Mouse (Mus musculus) midbrain, embryonic 12.5 days (tissue): ENCODE data around the gene Igsf21. TPM values are rescaled to one million over a fixed set of nuclear protein-coding genes. Genes with fewer than 3 reads are reported as not detected.

ENCODE experiments used
- ATAC-seq: fragments of 200-750 bp; cut with Nextera tagmentation; 2 replicates; pipeline ENCODE4 v1.8.0; 2017; ENCODE audit warnings: low read depth, moderate TSS enrichment, moderate library complexity; ENCODE audit not compliant: low FRiP score
- H3K27ac ChIP-seq: fragments of 300-500 bp; sonication (generic); replicated peaks from 2 replicates; pipeline ENCODE4 v1.5.1; 2016; ENCODE audit warnings: mild to moderate bottlenecking
- H3K27me3 ChIP-seq: fragments of 300-500 bp; sonication (generic); 2 replicates; pipeline ENCODE4 v1.6.1; 2016; ENCODE audit warnings: mild to moderate bottlenecking
- H3K36me3 ChIP-seq: fragments of 300-500 bp; sonication (generic); 2 replicates; pipeline ENCODE4 v1.6.1; 2016
- H3K4me1 ChIP-seq: fragments of 300-500 bp; sonication (generic); 2 replicates; pipeline ENCODE4 v1.6.1; 2016
- H3K4me2 ChIP-seq: fragments of 300-500 bp; sonication (generic); replicated peaks from 2 replicates; pipeline ENCODE4 v1.6.1; 2016; ENCODE audit warnings: mild to moderate bottlenecking, moderate library complexity
- H3K4me3 ChIP-seq: fragments of 300-500 bp; sonication (generic); 2 replicates; pipeline ENCODE4 v1.5.1; 2016; ENCODE audit warnings: mild to moderate bottlenecking
- H3K9ac ChIP-seq: fragments of 300-500 bp; sonication (generic); replicated peaks from 2 replicates; pipeline ENCODE4 v1.6.1; 2016; ENCODE audit warnings: mild to moderate bottlenecking, moderate library complexity
- H3K9me3 ChIP-seq: fragments of 300-500 bp; sonication (generic); 2 replicates; pipeline ENCODE4 v1.6.1; 2016; ENCODE audit warnings: mild to moderate bottlenecking
- WGBS: fragments of 180-500 bp; shearing (Covaris S2); methylation state at CpG from one replicate; pipeline ENCODE4 v1.1.7; 2016; 5-methylcytosine and 5-hydroxymethylcytosine counted together
- polyA plus RNA-seq: library from polyadenylated mRNA; unstranded; fragments of >200 nt; fragmentation: Nextera tagmentation; extraction: Ambion mirVana; gene quantifications from 2 replicates; pipeline ENCODE4 v1.2.1, GENCODE M21; 2016

Gene Igsf21
- polyA plus RNA-seq, 1 experiment from 2014 or later: 41.1 TPM

GRCm38 (mm10) chr4:140234412-140235205 is 12.0 kb downstream of the Igsf21 start:
- no peaks in the 10 kb centered on the region for H3K36me3 ChIP-seq
- ATAC-seq: no peak
- WGBS: 84% methylated on average over 18 of the region's 18 CpGs
- no peak overlapping the region for H3K27ac ChIP-seq
- H3K4me3 ChIP-seq: no peak overlapping the region
- no peaks in the 10 kb centered on the region for H3K9me3 ChIP-seq
- peaks cover 16% of the 10 kb centered on the region for H3K4me1 ChIP-seq
- no peak overlapping the region for H3K9ac ChIP-seq
- H3K4me2 ChIP-seq: no peak overlapping the region
- peaks cover 17% of the 10 kb centered on the region for H3K27me3 ChIP-seq

GRCm38 (mm10) chr4:140227837-140228236 is 18.7 kb downstream of the Igsf21 start:
- peaks cover 14% of the 10 kb centered on the region; the same call in 1 of the 2 replicates for H3K27me3 ChIP-seq
- no peaks in the 10 kb centered on the region for H3K36me3 ChIP-seq
- 0 out of 2 replicates have a peak overlapping the region, but pooled peaks have one; percentile 15 for H3K9ac ChIP-seq
- no peak overlapping the region for H3K4me3 ChIP-seq
- H3K4me2 ChIP-seq: no peak overlapping the region
- peaks cover 50% of the 10 kb centered on the region for H3K4me1 ChIP-seq
- WGBS: 59% methylated on average over 5 of the region's 7 CpGs
- H3K9me3 ChIP-seq: no peaks in the 10 kb centered on the region
- no peak for ATAC-seq
- no peak overlapping the region; the same call in 1 of the 2 replicates for H3K27ac ChIP-seq

GRCm38 (mm10) chr4:140225204-140225603 is 21.4 kb downstream of the Igsf21 start:
- no peaks in the 10 kb centered on the region for H3K9me3 ChIP-seq
- H3K4me1 ChIP-seq: peaks cover 75% of the 10 kb centered on the region
- no peaks in the 10 kb centered on the region for H3K36me3 ChIP-seq
- H3K4me2 ChIP-seq: no peak overlapping the region
- ATAC-seq: no peak
- H3K9ac ChIP-seq: no peak overlapping the region
- H3K4me3 ChIP-seq: no peak overlapping the region
- H3K27ac ChIP-seq: no peak overlapping the region
- H3K27me3 ChIP-seq: peaks cover 16% of the 10 kb centered on the region; the same call in 1 of the 2 replicates
- WGBS: 89% methylated on average over 9 of the region's 9 CpGs

GRCm38 (mm10) chr4:140224451-140224850 is 22.1 kb downstream of the Igsf21 start:
- peaks cover 13% of the 10 kb centered on the region; the same call in 1 of the 2 replicates for H3K27me3 ChIP-seq
- no peaks in the 10 kb centered on the region for H3K9me3 ChIP-seq
- H3K4me3 ChIP-seq: no peak overlapping the region
- no peak overlapping the region for H3K4me2 ChIP-seq
- 88% methylated on average over 7 of the region's 7 CpGs for WGBS
- peak overlapping the region; percentile 25; the same call in 1 of the 2 replicates for H3K27ac ChIP-seq
- ATAC-seq: no peak
- no peak overlapping the region for H3K9ac ChIP-seq
- peaks cover 79% of the 10 kb centered on the region for H3K4me1 ChIP-seq
- H3K36me3 ChIP-seq: no peaks in the 10 kb centered on the region

DNA sequence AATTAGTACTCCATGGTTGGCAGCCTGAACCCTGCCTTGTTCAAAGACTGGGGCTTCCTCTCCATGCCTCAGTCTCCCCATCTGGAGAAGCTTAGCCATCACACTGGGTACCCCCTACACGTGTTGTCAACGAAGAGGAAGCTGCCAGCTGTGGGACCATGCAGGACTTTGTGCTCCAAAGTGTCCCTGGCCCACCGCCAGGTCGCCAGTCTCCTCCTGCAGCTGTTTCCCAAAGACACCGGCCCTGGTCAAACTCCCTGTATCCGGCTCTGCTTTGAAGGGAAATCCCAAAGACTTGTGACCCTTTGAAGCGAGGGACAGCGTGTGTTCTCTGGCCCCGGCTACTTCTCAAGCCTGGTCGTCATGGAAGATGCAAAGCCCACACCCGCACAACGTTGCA is 23.5 kb downstream of the Igsf21 start:
- ATAC-seq: no peak
- Histone ChIP-seq H3K27ac (0 out of 2 replicates have a peak overlapping the region, but pooled peaks have one; percentile 7), H3K27me3 (0 out of 2 replicates have a peak, but pooled peaks cover 13% of the 10 kb centered on the region), H3K4me1 (peaks cover 82% of the 10 kb centered on the region), H3K36me3 (no peaks in the 10 kb centered on the region), H3K4me3 (no peak overlapping the region), H3K9ac (no peak overlapping the region), H3K4me2 (no peak overlapping the region), H3K9me3 (no peaks in the 10 kb centered on the region)
- WGBS: 51% methylated on average over 12 of the region's 12 CpGs

GRCm38 (mm10) chr4:140220326-140221093 is 26.1 kb downstream of the Igsf21 start:
- H3K27me3 ChIP-seq: peaks cover 21% of the 10 kb centered on the region; the same call in 1 of the 2 replicates
- peak overlapping the region; percentile 8; the same call in 1 of the 2 replicates for H3K9ac ChIP-seq
- no peak for ATAC-seq
- no peaks in the 10 kb centered on the region for H3K9me3 ChIP-seq
- peak overlapping the region; percentile 54 for H3K27ac ChIP-seq
- no peak overlapping the region for H3K4me2 ChIP-seq
- no peak overlapping the region for H3K4me3 ChIP-seq
- no peaks in the 10 kb centered on the region for H3K36me3 ChIP-seq
- WGBS: 53% methylated on average over 22 of the region's 22 CpGs
- peaks cover 70% of the 10 kb centered on the region for H3K4me1 ChIP-seq

GRCm38 (mm10) chr4:140218853-140219852 is 27.4 kb downstream of the Igsf21 start:
- 0 out of 2 replicates have a peak overlapping the region, but pooled peaks have one; percentile 18 for H3K4me2 ChIP-seq
- peak; percentile 69 for ATAC-seq
- no peak overlapping the region for H3K4me3 ChIP-seq
- no peaks in the 10 kb centered on the region for H3K36me3 ChIP-seq
- H3K27ac ChIP-seq: peak overlapping the region; percentile 74
- H3K9me3 ChIP-seq: no peaks in the 10 kb centered on the region
- H3K27me3 ChIP-seq: peaks cover 18% of the 10 kb centered on the region; the same call in 1 of the 2 replicates
- WGBS: 47% methylated on average over 17 of the region's 17 CpGs
- H3K9ac ChIP-seq: no peak overlapping the region
- H3K4me1 ChIP-seq: peaks cover 77% of the 10 kb centered on the region

GRCm38 (mm10) chr4:140218384-140218783 is 28.2 kb downstream of the Igsf21 start:
- Histone ChIP-seq H3K9ac (no peak overlapping the region), H3K27me3 (peaks cover 25% of the 10 kb centered on the region), H3K4me2 (no peak overlapping the region), H3K27ac (peak overlapping the region; percentile 74), H3K9me3 (no peaks in the 10 kb centered on the region), H3K36me3 (no peaks in the 10 kb centered on the region), H3K4me3 (no peak overlapping the region), H3K4me1 (peaks cover 74% of the 10 kb centered on the region)
- 47% methylated on average over 5 of the region's 5 CpGs for WGBS
- ATAC-seq: peak; percentile 41

- peaks cover 71% of the 10 kb centered on the region for H3K4me1 ChIP-seq
- H3K9me3 ChIP-seq: no peaks in the 10 kb centered on the region
- H3K9ac ChIP-seq: no peak overlapping the region
- WGBS: 68% methylated on average over 8 of the region's 8 CpGs
- ATAC-seq: 0 out of 2 replicates have a peak, but pooled peaks have one; percentile 7
- no peak overlapping the region for H3K4me2 ChIP-seq
- H3K27me3 ChIP-seq: peaks cover 29% of the 10 kb centered on the region
- H3K36me3 ChIP-seq: no peaks in the 10 kb centered on the region
- no peak overlapping the region for H3K4me3 ChIP-seq
- peak overlapping the region; percentile 74 for H3K27ac ChIP-seq
These were observed 28.6 kb downstream of the Igsf21 start for GRCm38 (mm10) chr4:140217934-140218333.

- Histone ChIP-seq H3K27me3 (peaks cover 37% of the 10 kb centered on the region), H3K4me2 (no peak overlapping the region), H3K9me3 (no peaks in the 10 kb centered on the region), H3K4me1 (peaks cover 66% of the 10 kb centered on the region), H3K4me3 (no peak overlapping the region), H3K36me3 (no peaks in the 10 kb centered on the region), H3K9ac (no peak overlapping the region), H3K27ac (no peak overlapping the region)
- ATAC-seq: no peak
- 88% methylated on average over 8 of the region's 8 CpGs for WGBS
These were observed 30.5 kb downstream of the Igsf21 start for GRCm38 (mm10) chr4:140216096-140216495.

DNA sequence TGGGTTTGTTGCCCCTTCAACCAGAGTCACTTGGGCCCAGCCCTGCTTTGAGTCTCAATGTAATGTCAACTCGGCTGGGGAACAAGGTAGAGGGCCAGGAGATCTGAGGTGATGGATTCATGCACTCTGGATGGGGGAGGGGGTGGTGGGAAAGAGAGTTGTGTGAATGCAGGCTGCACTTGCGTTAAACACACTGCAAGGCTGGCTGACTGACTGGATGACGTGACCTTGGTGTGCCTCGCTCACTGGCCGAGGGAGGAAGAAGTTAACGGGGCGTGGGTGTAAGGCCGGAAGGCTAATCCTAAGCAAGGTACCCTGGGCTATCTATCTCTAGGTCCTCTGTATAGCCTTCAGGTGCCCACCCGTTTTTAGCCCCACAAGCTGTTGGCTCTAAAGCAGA is 31.4 kb downstream of the Igsf21 start:
- Histone ChIP-seq H3K4me3 (no peak overlapping the region), H3K27me3 (peaks cover 37% of the 10 kb centered on the region), H3K27ac (no peak overlapping the region), H3K9ac (no peak overlapping the region), H3K9me3 (no peaks in the 10 kb centered on the region), H3K36me3 (no peaks in the 10 kb centered on the region), H3K4me2 (no peak overlapping the region), H3K4me1 (peaks cover 63% of the 10 kb centered on the region)
- 62% methylated on average over 9 of the region's 9 CpGs for WGBS
- no peak for ATAC-seq
